Mouse (Mus musculus): ENCODE results near the gene Gpr146.

The Gpr146 gene

GRCm38 (mm10) chr5:139433842-139434568, 56.5 kb downstream of the Gpr146 start:
- no peak for DNase-seq

- DNase-seq = peak; percentile 58
Measured at GRCm38 (mm10) chr5:139434940-139435339, 57.4 kb downstream of the Gpr146 start.

GRCm38 (mm10) chr5:139437769-139438168, 60.3 kb downstream of the Gpr146 start:
- no peak for DNase-seq

GRCm38 (mm10) chr5:139438440-139438839, 60.9 kb downstream of the Gpr146 start:
- no peak for DNase-seq

- DNase-seq = no peak
Measured at GRCm38 (mm10) chr5:139440451-139440850, 63.0 kb downstream of the Gpr146 start.

- no peak for DNase-seq
Measured at GRCm38 (mm10) chr5:139440926-139441725, 63.6 kb downstream of the Gpr146 start.

GRCm38 (mm10) chr5:139441726-139442018, 64.2 kb downstream of the Gpr146 start:
- no peak for DNase-seq

GRCm38 (mm10) chr5:139442428-139442827, 64.9 kb downstream of the Gpr146 start:
- peak; percentile 25 for DNase-seq

GRCm38 (mm10) chr5:139442962-139443361, 65.5 kb downstream of the Gpr146 start:
- DNase-seq = no peak

GRCm38 (mm10) chr5:139445258-139445657, 67.8 kb downstream of the Gpr146 start:
- DNase-seq = no peak

Measured in embryo, embryonic 11 days (tissue).